In the genomic region with DNA sequence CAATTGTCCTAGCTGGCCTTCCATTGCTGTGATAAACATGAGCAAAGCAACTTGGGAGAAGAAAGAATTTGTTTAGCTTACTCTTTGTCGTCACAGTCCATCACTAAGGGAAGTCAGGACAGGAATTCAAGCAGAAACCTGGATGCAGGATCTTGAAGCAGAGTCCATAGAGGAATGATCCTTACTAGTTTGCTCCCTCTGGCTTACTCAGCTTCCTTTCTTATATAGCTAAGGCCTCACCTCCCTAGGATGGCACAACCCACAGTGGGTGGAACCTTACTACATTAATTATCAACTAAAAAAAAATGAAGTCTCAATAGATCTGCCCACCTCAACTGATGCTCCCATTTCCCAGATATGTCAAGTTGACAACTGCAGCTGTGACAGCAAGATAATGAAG, we compare ENCODE assay signal across 27 mouse cellular contexts.
"Had no signal": no experiment of that assay in that cellular context is flagged by ENCODE, and none has a peak within 500 bp of the region (broad histone marks: within the 10 kb centered on the region; RNA-seq: fewer than 3 reads in every experiment).

No protein-coding gene starts in this region.

- DNase-seq: heart, adult 2 months; heart, postnatal 10 days; heart, postnatal 14 days; heart, postnatal 36 days; heart, postnatal 4 days; kidney, adult 18-20 months; kidney, postnatal 10 days; kidney, postnatal 25 days; kidney, postnatal 4 days; layer of hippocampus, postnatal 36 days had no signal

- H3K36me3 ChIP-seq: heart, embryonic 10.5 days; heart, embryonic 12.5 days; heart, embryonic 13.5 days; heart, embryonic 15.5 days; hindbrain, embryonic 10.5 days; hindbrain, embryonic 12.5 days; hindbrain, embryonic 13.5 days; hindbrain, embryonic 15.5 days; kidney, embryonic 15.5 days had no signal

- H3K4me2 ChIP-seq: heart, embryonic 11.5 days; heart, embryonic 12.5 days; heart, embryonic 13.5 days; heart, embryonic 15.5 days; hindbrain, embryonic 12.5 days; hindbrain, embryonic 13.5 days; hindbrain, embryonic 14.5 days; hindbrain, embryonic 15.5 days; kidney, embryonic 15.5 days had no signal

- H3K4me1 ChIP-seq: heart, embryonic 10.5 days; heart, embryonic 12.5 days; kidney, embryonic 15.5 days had no signal

- H3K9me3 ChIP-seq: heart, embryonic 10.5 days; heart, embryonic 12.5 days; heart, embryonic 13.5 days; heart, embryonic 15.5 days; hindbrain, embryonic 10.5 days; hindbrain, embryonic 12.5 days; hindbrain, embryonic 13.5 days; hindbrain, embryonic 15.5 days; kidney, embryonic 15.5 days had no signal

- H3K27me3 ChIP-seq: heart, embryonic 12.5 days; heart, embryonic 13.5 days; heart, embryonic 15.5 days; hindbrain, embryonic 12.5 days; hindbrain, embryonic 13.5 days; hindbrain, embryonic 15.5 days; kidney, embryonic 15.5 days had no signal

- ATAC-seq: hindbrain, embryonic 16.5 days; hindbrain, postnatal 0 days; inflammation-experienced regulatory T-cells, adult 6 months had no signal

- H3K9ac ChIP-seq: heart, embryonic 12.5 days; heart, embryonic 13.5 days; heart, embryonic 15.5 days; hindbrain, embryonic 12.5 days; hindbrain, embryonic 13.5 days; hindbrain, embryonic 14.5 days; hindbrain, embryonic 15.5 days; kidney, embryonic 15.5 days had no signal

- H3K27ac ChIP-seq: heart, adult 2 months; heart, embryonic 10.5 days; heart, embryonic 13.5 days; heart, embryonic 15.5 days; hindbrain, embryonic 10.5 days; hindbrain, embryonic 12.5 days; hindbrain, embryonic 13.5 days; hindbrain, embryonic 14.5 days; hindbrain, embryonic 15.5 days; hindbrain, postnatal 0 days; kidney, embryonic 15.5 days; kidney, postnatal 0 days; layer of hippocampus, adult 2 months; left cerebral cortex, adult 2 months had no signal

- H3K4me3 ChIP-seq: heart, adult 2 months; heart, embryonic 10.5 days; heart, embryonic 12.5 days; heart, embryonic 13.5 days; heart, embryonic 15.5 days; hindbrain, embryonic 10.5 days; hindbrain, embryonic 12.5 days; hindbrain, embryonic 13.5 days; hindbrain, embryonic 15.5 days; kidney, embryonic 15.5 days; layer of hippocampus, adult 2 months; left cerebral cortex, adult 2 months had no signal
